Mouse (Mus musculus) megakaryocyte progenitor cell, adult 5-6 weeks (primary cell): Measurements from ENCODE around the gene Psma5. TPM values are rescaled to one million over a fixed set of nuclear protein-coding genes. Genes with fewer than 3 reads are reported as not detected.
A peak's percentile ranks its signal among the peaks of the same experiment; 100 is the strongest.

Experiments
- ATAC-seq: replicated peaks from 2 replicates; pipeline ENCODE4 v1.8.0; 2016; ENCODE audit warnings: mild to moderate bottlenecking, moderate TSS enrichment, inconsistent platforms; ENCODE audit not compliant: poor library complexity
- total RNA-seq, 2 experiments: library from RNA; stranded (forward) in 1 of 2; stranded (reverse) in 1 of 2; fragments of 157-497, 149-512 nt in 1 of 2; fragments of 200-1000 nt in 1 of 2; gene quantifications; 2 replicates each; pipeline versions ENCODE4 v1.2.3 to v1.2.4; 2015 to 2017

Gene Psma5
- total RNA-seq, 2 experiments from 2014 or later, result 308 to 314 TPM

GRCm38 (mm10) chr3:108282401-108283240 lies 25.9 kb downstream of the Psma5 start:
- ATAC-seq, result peak; percentile 47

- ATAC-seq, result no peak
Observed at GRCm38 (mm10) chr3:108283241-108283561, 26.5 kb downstream of the Psma5 start.

- peak; percentile 86 for ATAC-seq
Observed at GRCm38 (mm10) chr3:108283781-108284601, 27.3 kb downstream of the Psma5 start, which contains the start of gene Sort1. TSS of gene Sort1 (plus strand) at chr3:108284082.

- no peak for ATAC-seq
Observed at GRCm38 (mm10) chr3:108285078-108285711, 28.5 kb downstream of the Psma5 start.

GRCm38 (mm10) chr3:108286671-108287439 lies 30.1 kb downstream of the Psma5 start:
- no peak for ATAC-seq

GRCm38 (mm10) chr3:108287811-108288805 lies 31.4 kb downstream of the Psma5 start:
- no peak for ATAC-seq

- ATAC-seq, result no peak
Observed at GRCm38 (mm10) chr3:108289311-108290130, 32.8 kb downstream of the Psma5 start.

- peak; percentile 40 for ATAC-seq
Observed at GRCm38 (mm10) chr3:108291036-108291799, 34.5 kb downstream of the Psma5 start.

GRCm38 (mm10) chr3:108294398-108294797 lies 37.7 kb downstream of the Psma5 start:
- peak; percentile 40; the same call in 1 of the 2 replicates for ATAC-seq

GRCm38 (mm10) chr3:108295379-108296219 lies 38.9 kb downstream of the Psma5 start:
- ATAC-seq, result peak; percentile 40

GRCm38 (mm10) chr3:108296220-108297049 lies 39.7 kb downstream of the Psma5 start:
- peak; percentile 81 for ATAC-seq

GRCm38 (mm10) chr3:108297050-108297419 lies 40.3 kb downstream of the Psma5 start:
- ATAC-seq, result no peak

GRCm38 (mm10) chr3:108297603-108298553 lies 41.2 kb downstream of the Psma5 start:
- no peak for ATAC-seq

- no peak for ATAC-seq
Observed at GRCm38 (mm10) chr3:108300455-108301030, 43.8 kb downstream of the Psma5 start.

GRCm38 (mm10) chr3:108303683-108304082 lies 47.0 kb downstream of the Psma5 start:
- ATAC-seq, result no peak
